Comparison of ENCODE assay signal across 26 mouse cellular contexts in genomic region chr5:149298234-149298633, GRCm38 (mm10).
"Had no signal": no experiment of that assay in that cellular context is flagged by ENCODE, and none has a peak within 500 bp of the region (broad histone marks: within the 10 kb centered on the region; RNA-seq: fewer than 3 reads in every experiment).

No protein-coding gene starts in this region.

- H3K4me3 ChIP-seq: heart, adult 2 months; heart, embryonic 12.5 days; hindbrain, embryonic 10.5 days; hindbrain, embryonic 12.5 days; intestine, embryonic 15.5 days; layer of hippocampus, adult 2 months; limb, embryonic 13.5 days; limb, embryonic 15.5 days; liver, embryonic 12.5 days had no signal

- H3K9ac ChIP-seq: heart, embryonic 12.5 days; hindbrain, embryonic 12.5 days; hindbrain, embryonic 14.5 days; intestine, embryonic 15.5 days; limb, embryonic 13.5 days; limb, embryonic 15.5 days; liver, embryonic 12.5 days; liver, embryonic 14.5 days had no signal

- H3K9me3 ChIP-seq: intestine, embryonic 15.5 days; limb, embryonic 15.5 days had no signal

- H3K4me2 ChIP-seq: heart, embryonic 12.5 days; hindbrain, embryonic 12.5 days; hindbrain, embryonic 14.5 days; intestine, embryonic 15.5 days; limb, embryonic 13.5 days; limb, embryonic 15.5 days; liver, embryonic 12.5 days had no signal

- H3K27ac ChIP-seq: heart, adult 2 months; hindbrain, embryonic 10.5 days; hindbrain, embryonic 12.5 days; hindbrain, embryonic 14.5 days; intestine, embryonic 15.5 days; layer of hippocampus, adult 2 months; limb, embryonic 13.5 days; limb, embryonic 15.5 days; liver, embryonic 12.5 days; liver, embryonic 14.5 days had no signal

- H3K4me1 ChIP-seq: heart, embryonic 12.5 days; hindbrain, embryonic 10.5 days; hindbrain, embryonic 12.5 days; intestine, embryonic 15.5 days; limb, embryonic 13.5 days; limb, embryonic 15.5 days; liver, embryonic 12.5 days had no signal

- DNase-seq: gastrocnemius, postnatal 14 days; gastrocnemius, postnatal 36 days; heart, adult 2 months; heart, postnatal 10 days; heart, postnatal 4 days; kidney, adult 18-20 months; kidney, adult 8-10 months; kidney, postnatal 10 days; kidney, postnatal 25 days; kidney, postnatal 4 days; layer of hippocampus, adult 9-11 months; layer of hippocampus, postnatal 36 days; left cerebral cortex, postnatal 4 days had no signal

- ATAC-seq: hindbrain, embryonic 16.5 days; inflammation-experienced regulatory T-cells, adult 6 months; intestine, embryonic 15.5 days; intestine, postnatal 0 days; liver, embryonic 12.5 days had no signal

- H3K27me3 ChIP-seq: heart, embryonic 12.5 days; hindbrain, embryonic 12.5 days; intestine, embryonic 15.5 days; limb, embryonic 13.5 days; limb, embryonic 15.5 days; liver, embryonic 12.5 days had no signal

- H3K36me3 ChIP-seq: heart, embryonic 12.5 days; hindbrain, embryonic 10.5 days; hindbrain, embryonic 12.5 days; intestine, embryonic 15.5 days; limb, embryonic 13.5 days; limb, embryonic 15.5 days; liver, embryonic 12.5 days had no signal
